Comparison of ENCODE assay signal across 8 mouse cellular contexts in genomic region chr1:37272464-37272863, GRCm38 (mm10). TPM values are rescaled to one million over a fixed set of nuclear protein-coding genes. Genes with fewer than 3 reads are reported as not detected.
DNase-seq lines count a peak whose midpoint lies in the region; ATAC-seq and TF ChIP-seq lines count a peak whose summit lies in the region.

No protein-coding gene starts in this region.

- no peaks in the 10 kb centered on the region for H3K27me3 ChIP-seq in liver, embryonic 12.5 days (replicated peaks)
- H3K27me3 ChIP-seq in forebrain, embryonic 14.5 days (replicated peaks; ENCODE audit: control insufficient read depth, insufficient read depth, low read length) = 0 out of 2 replicates have a peak, but pooled peaks cover 4% of the 10 kb centered on the region
- 0 out of 2 replicates have a peak, but pooled peaks cover 4% of the 10 kb centered on the region for H3K27me3 ChIP-seq in hindbrain, embryonic 12.5 days
- H3K27me3 ChIP-seq in small intestine, adult 2 months (ENCODE audit: control insufficient read depth, insufficient read depth, low read length) = no peaks in the 10 kb centered on the region

- 6% methylated on average over 7 of the region's 7 CpGs for WGBS in liver, embryonic 12.5 days (ENCODE audit: insufficient replicate concordance)
- 5% methylated on average over 7 of the region's 7 CpGs for WGBS in forebrain, embryonic 14.5 days
- 9% methylated on average over 7 of the region's 7 CpGs for whole genome bisulfite sequencing in hindbrain, embryonic 12.5 days
- 4% methylated on average over 7 of the region's 7 CpGs for WGBS in small intestine, adult 2 months

- H3K4me1 ChIP-seq in liver, embryonic 12.5 days = no peaks in the 10 kb centered on the region
- H3K4me1 ChIP-seq in forebrain, embryonic 14.5 days (ENCODE audit: control insufficient read depth, insufficient read depth, low read length) = no peaks in the 10 kb centered on the region
- H3K4me1 ChIP-seq in hindbrain, embryonic 12.5 days = no peaks in the 10 kb centered on the region
- no peaks in the 10 kb centered on the region for H3K4me1 ChIP-seq in small intestine, adult 2 months (ENCODE audit: control insufficient read depth, insufficient read depth, insufficient read length, low read length)

- TF ChIP-seq CTCF in small intestine, adult 2 months (IDR thresholded peaks at IDR 0.05; ENCODE audit: extremely low read depth, insufficient read length, insufficient replicate concordance, low read depth, low read length) = peak; percentile 54; the same call in 1 of the 2 replicates

- H3K36me3 ChIP-seq in liver, embryonic 12.5 days = no peaks in the 10 kb centered on the region
- H3K36me3 ChIP-seq in forebrain, embryonic 14.5 days (ENCODE audit: control insufficient read depth, insufficient read depth, low read length) = no peaks in the 10 kb centered on the region
- H3K36me3 ChIP-seq in hindbrain, embryonic 12.5 days = no peaks in the 10 kb centered on the region
- H3K36me3 ChIP-seq in small intestine, adult 2 months (ENCODE audit: control insufficient read depth, insufficient read depth, low read length) = no peaks in the 10 kb centered on the region

- H3K4me2 ChIP-seq in liver, embryonic 12.5 days = no peak overlapping the region
- H3K4me2 ChIP-seq in forebrain, embryonic 14.5 days (ENCODE audit: low read length) = no peak overlapping the region
- no peak overlapping the region for H3K4me2 ChIP-seq in hindbrain, embryonic 12.5 days (replicated peaks)

- peak; percentile 29 for DNase-seq in liver
- DNase-seq in c-Kit-positive CD71-negative TER-119-negative erythroid progenitor cells, embryonic 14.5 days (ENCODE audit: low read depth) = peak; percentile 46
- DNase-seq in forebrain, embryonic 14.5 days (ENCODE audit: low spot score) = peak; percentile 85
- DNase-seq in layer of hippocampus, postnatal 14 days (ENCODE audit: low spot score in 2 of 2) = peak; percentile 68 to 80

- H3K9me3 ChIP-seq in liver, embryonic 12.5 days (replicated peaks) = no peaks in the 10 kb centered on the region
- no peaks in the 10 kb centered on the region for H3K9me3 ChIP-seq in forebrain, embryonic 14.5 days (replicated peaks; ENCODE audit: control insufficient read depth, low read length)
- no peaks in the 10 kb centered on the region for H3K9me3 ChIP-seq in hindbrain, embryonic 12.5 days (replicated peaks)

- H3K4me3 ChIP-seq in liver, embryonic 12.5 days = no peak overlapping the region
- no peak overlapping the region for H3K4me3 ChIP-seq in forebrain, embryonic 14.5 days (ENCODE audit: low read depth, low read length)
- no peak overlapping the region for H3K4me3 ChIP-seq in hindbrain, embryonic 12.5 days
- no peak overlapping the region for H3K4me3 ChIP-seq in small intestine, adult 2 months (ENCODE audit: low read depth, low read length)

- no peak overlapping the region for H3K9ac ChIP-seq in liver, embryonic 12.5 days
- H3K9ac ChIP-seq in forebrain, embryonic 14.5 days (ENCODE audit: low read length) = no peak overlapping the region
- peak overlapping the region; percentile 23; the same call in 1 of the 2 replicates for H3K9ac ChIP-seq in hindbrain, embryonic 12.5 days

- TF ChIP-seq POLR2A in small intestine, adult 2 months (IDR thresholded peaks at IDR 0.05; ENCODE audit: low read depth, low read length) = no peak

- no peak for ATAC-seq in liver, embryonic 12.5 days
- peak; percentile 34; the same call in 1 of the 2 replicates for ATAC-seq in forebrain, embryonic 14.5 days
- ATAC-seq in hindbrain, embryonic 12.5 days (ENCODE audit: low FRiP score) = no peak
- ATAC-seq in megakaryocyte progenitor cell, adult 5-6 weeks (replicated peaks; ENCODE audit: poor library complexity) = peak; percentile 86

- H3K27ac ChIP-seq in liver, embryonic 12.5 days = no peak overlapping the region
- H3K27ac ChIP-seq in forebrain, embryonic 14.5 days (ENCODE audit: low read depth, low read length) = no peak overlapping the region
- H3K27ac ChIP-seq in hindbrain, embryonic 12.5 days = no peak overlapping the region
- no peak overlapping the region for H3K27ac ChIP-seq in small intestine, adult 2 months (ENCODE audit: insufficient read depth, low read depth, low read length)

RNA-seq across cellular contexts. Expression of gene Inpp4a, which starts 27.2 kb away (rescaled TPM):
- polyA plus RNA-seq in liver, embryonic 12.5 days (2016; fragmentation: Nextera tagmentation; extraction: Ambion mirVana) = 4.0 and 4.1 TPM in 2 replicates
- 39.6 and 48.2 TPM in 2 replicates for polyA plus RNA-seq in forebrain, embryonic 14.5 days (2014; fragmentation: Nextera tagmentation; extraction: Ambion mirVana)
- 33.7 and 36.1 TPM in 2 replicates for polyA plus RNA-seq in hindbrain, embryonic 12.5 days (2016; fragmentation: Nextera tagmentation; extraction: Ambion mirVana)
- 100 to 1,000 TPM; 123 to 132 TPM for total RNA-seq in layer of hippocampus, postnatal 14 days (2021)
- 9.5 and 10.0 TPM in 2 replicates for total RNA-seq in megakaryocyte progenitor cell, adult 5-6 weeks (2015)
- 4.2 and 8.5 TPM in 2 replicates for total RNA-seq in megakaryocyte progenitor cell, adult 5-6 weeks (2017)
- 11.3 and 28.6 TPM in 2 replicates for polyA plus RNA-seq in small intestine, adult 2 months (2012; rRNA removed)

RNA-seq across cellular contexts. Expression of gene Cnga3, which starts 58.2 kb away (rescaled TPM):
- polyA plus RNA-seq in liver, embryonic 12.5 days (2016; fragmentation: Nextera tagmentation; extraction: Ambion mirVana) = not detected in 2 replicates
- 0.08 TPM in 1 of 2 replicates, not detected in the other for polyA plus RNA-seq in forebrain, embryonic 14.5 days (2014; fragmentation: Nextera tagmentation; extraction: Ambion mirVana)
- 0.15 TPM in 1 of 2 replicates, not detected in the other for polyA plus RNA-seq in hindbrain, embryonic 12.5 days (2016; fragmentation: Nextera tagmentation; extraction: Ambion mirVana)
- total RNA-seq in layer of hippocampus, postnatal 14 days (2021) = under 1 TPM; 0.81 to 0.85 TPM
- total RNA-seq in megakaryocyte progenitor cell, adult 5-6 weeks (2015) = not detected in 2 replicates
- not detected in 2 replicates for total RNA-seq in megakaryocyte progenitor cell, adult 5-6 weeks (2017)
- polyA plus RNA-seq in small intestine, adult 2 months (2012; rRNA removed) = 0.06 and 0.08 TPM in 2 replicates

Comparison
In these comparisons a context has a peak if more than half of its experiments do, and no peak if none do; other contexts are left out.
1. DNase-seq: peak in every context shown above with its lines; median percentile 85 in forebrain, embryonic 14.5 days; 74 in layer of hippocampus, postnatal 14 days; 46 in c-Kit-positive CD71-negative TER-119-negative erythroid progenitor cells, embryonic 14.5 days; 29 in liver.
2. ATAC-seq: peak in forebrain, embryonic 14.5 days (single experiment) and megakaryocyte progenitor cell, adult 5-6 weeks (single experiment); none in liver, embryonic 12.5 days (single experiment) and hindbrain, embryonic 12.5 days (single experiment).